Mouse (Mus musculus) mouse embryonic stem cell (cell line): ENCODE data around the gene Crmp1.

Source experiments
- in situ Hi-C, 2 experiments: fragments of 300-500 bp; cut with MboI; formaldehyde crosslinking; loops; 1 replicate in 1 of 2; 3 replicates in 1 of 2; pipeline ENCODE4 v1.14.3; 2019 to 2020; ENCODE audit warnings: low sequenced_read_pairs in 2 of 2, low pct_unique_long_range_greater_than_20kb in 1 of 2, mixed read lengths in 1 of 2; ENCODE audit not compliant: unreplicated experiment in 1 of 2

The Crmp1 gene

GRCm38 (mm10) chr5:37241651-37242151 lies at the start of gene Crmp1:
Gene Crmp1 (plus strand): TSS chr5:37241940.
- in situ Hi-C loops = no loop called here

GRCm38 (mm10) chr5:37196196-37196595 lies 45.5 kb upstream of the Crmp1 start:
- in situ Hi-C loops = no loop called here

- in situ Hi-C loops = no loop called here
These were observed 45.0 kb upstream of the Crmp1 start for GRCm38 (mm10) chr5:37196666-37197250.

DNA sequence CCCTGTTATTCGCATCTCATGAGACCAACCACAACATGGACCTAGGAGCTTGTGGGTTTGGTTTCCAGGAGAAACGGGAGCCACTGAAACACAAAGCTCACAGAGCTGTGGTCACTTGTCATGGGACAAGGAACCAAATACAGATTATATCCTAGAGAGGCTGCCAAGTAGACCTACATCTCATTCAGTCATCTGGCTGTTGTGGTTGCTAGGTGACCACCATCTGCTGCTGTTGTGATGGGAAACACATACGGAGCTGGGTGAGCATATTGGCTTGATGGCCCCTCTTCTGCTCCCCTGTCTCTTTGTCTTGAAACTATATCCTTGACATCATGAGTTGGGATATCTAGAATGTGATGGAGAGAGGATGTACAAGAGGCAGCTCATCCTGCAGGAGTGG lies 44.3 kb upstream of the Crmp1 start:
- in situ Hi-C loops = no loop called here

GRCm38 (mm10) chr5:37198011-37198688 lies 43.6 kb upstream of the Crmp1 start:
- in situ Hi-C loops = no loop called here

DNA sequence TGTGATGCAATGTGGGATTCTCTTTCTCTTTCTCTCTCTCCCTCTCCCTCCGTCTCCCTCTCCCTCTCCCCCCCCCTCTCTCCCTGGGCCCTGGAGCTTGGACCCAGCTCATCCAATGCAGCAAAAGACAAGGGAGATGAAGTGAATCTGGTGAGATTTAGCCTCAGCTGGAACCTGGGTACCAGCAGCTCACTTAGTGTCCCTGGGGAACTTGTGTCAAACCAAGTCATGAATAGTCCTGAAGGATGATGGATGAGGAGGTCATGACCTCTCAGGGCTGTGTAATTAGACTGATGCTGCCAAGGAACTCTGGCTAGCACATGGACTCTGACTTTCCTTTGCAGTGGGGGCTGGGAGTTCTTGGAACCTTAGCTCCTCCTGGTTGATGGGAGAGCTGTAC lies 39.5 kb upstream of the Crmp1 start:
- in situ Hi-C loops = no loop called here

DNA sequence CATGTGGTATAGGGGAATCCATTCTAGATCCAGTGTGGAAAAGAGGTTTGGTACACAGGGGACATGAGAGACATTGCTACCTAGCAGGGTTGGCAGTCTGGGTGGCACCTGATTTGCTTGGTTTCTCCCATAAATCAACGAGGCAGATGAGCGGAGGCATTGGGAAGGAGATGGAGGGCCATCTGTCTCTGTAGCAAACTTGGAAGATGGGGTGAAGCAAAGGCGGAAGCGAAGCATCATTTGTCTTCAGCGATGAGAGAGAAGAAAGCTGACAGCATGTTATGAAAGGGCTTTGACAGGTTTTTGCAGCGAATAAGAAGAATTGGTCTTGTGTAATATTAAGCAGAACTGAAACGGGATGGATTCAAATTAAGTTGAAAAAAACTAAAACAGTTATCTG lies 36.9 kb upstream of the Crmp1 start:
- in situ Hi-C loops = no loop called here

DNA sequence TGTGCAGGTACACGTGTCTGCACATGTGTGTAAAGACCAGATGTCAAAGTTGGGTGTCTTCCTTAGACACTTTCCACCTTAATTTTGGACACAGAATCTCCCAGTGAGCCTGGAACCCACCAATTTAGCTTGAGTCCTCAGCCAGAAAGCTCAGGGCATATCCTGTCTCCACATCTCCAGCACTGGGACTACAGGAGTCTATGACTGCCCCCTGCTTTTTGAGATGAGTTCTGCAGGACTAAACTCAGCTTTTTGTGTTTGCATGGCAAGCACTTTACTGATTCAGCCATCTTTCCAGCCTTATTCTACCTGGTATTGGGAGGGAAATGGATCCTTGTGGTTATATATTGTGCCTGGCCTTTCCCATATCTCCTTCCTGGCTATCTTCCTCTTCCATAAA lies 36.3 kb upstream of the Crmp1 start:
- in situ Hi-C loops = no loop called here

DNA sequence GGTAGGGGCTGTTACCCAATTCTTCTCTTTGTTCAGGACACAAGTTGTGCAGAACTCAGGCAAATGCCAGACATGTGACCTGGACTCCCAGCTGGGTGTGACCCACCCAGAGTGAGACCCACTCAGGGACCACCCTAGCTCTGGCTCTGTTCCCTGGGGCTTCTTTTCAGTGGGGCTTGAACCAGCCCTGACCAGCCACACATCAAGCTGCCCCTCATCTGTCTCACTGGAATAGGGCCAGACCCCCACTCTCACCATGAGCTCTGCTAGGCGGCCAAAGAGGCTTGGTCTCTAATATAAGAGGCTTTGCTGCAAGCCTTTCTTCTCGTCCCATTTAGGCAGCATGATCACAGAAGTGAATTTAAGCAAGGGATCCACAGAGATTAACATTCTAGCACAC lies 35.4 kb upstream of the Crmp1 start:
- in situ Hi-C loops = no loop called here

- in situ Hi-C loops = no loop called here
These were observed 28.6 kb upstream of the Crmp1 start for GRCm38 (mm10) chr5:37212938-37213708.

DNA sequence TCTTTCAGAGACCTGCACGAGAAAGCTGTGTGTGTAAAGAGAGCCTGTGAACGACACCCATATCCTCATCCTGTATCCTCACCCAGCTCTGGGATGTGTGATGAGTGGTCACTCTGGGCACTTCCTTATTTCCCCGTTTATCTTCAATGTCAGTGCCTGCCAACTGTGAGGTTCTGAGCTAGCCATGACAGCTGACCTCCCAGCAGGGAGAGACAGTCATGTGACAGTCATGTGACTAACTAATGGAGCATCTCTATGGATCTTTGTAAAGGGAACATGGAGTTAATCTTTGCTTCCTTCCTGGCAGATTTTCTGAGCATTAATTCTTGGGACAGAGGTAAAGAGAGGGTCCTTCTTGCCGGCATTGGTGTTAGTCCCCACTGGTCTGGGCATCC lies 28.0 kb upstream of the Crmp1 start:
- in situ Hi-C loops = no loop called here

DNA sequence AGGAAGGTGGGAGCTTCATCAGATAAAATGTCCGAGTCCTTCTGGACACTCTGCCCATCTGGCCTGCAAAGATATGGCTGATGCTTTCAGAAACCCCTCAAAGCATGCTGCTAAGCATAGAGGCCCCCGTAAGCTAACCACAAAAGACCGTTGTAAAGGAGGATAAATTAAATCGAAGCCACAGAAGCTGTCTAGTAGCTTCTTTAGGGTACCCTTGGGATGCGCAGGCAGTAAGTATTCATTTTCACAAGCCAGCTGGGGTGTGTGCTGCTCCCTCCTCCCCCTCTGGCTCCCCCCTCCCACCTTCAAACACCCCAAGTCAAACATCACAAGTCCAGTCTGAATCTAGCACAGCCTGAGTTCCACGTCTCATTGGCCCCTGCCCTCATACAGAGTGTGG lies 27.1 kb upstream of the Crmp1 start:
- in situ Hi-C loops = no loop called here

DNA sequence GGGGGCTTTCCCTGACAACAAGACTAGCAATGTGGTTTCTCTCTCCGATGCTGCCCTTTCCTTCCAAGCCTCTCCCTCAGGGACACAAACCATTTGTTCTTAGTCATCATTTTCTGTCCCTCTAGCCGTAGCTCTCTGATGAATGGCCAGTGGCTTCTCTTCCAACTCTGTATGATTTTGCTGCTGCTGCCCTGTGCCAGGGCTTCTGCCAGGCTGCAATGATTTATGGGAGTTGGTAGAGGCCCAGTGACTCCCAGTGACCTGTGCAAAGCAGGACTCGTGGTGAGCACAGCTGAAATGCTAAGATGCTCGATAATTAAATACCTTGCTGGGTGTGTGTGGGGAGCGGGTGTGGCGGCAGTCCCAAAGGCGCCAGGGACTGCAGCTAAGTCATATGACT lies 26.5 kb upstream of the Crmp1 start:
- in situ Hi-C loops = no loop called here

DNA sequence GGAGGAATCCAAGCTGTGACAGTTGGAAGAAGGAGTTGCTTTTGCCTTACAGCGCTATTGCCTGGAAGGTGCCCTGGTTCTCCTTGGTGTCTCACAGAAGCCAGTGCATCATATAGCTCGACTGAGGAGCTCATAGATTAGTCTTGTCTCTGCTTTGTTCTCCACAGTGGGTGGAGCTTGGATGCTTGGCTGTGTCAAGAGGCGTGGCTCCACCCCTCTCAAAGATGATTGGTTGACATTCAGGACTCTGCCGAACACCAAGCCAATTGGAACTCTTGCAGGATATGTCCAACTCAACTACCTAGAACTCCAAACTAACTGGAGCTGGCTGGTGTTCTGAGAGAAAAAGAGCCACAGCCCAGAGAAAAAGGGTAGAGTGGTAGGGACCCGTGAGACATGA lies 22.1 kb upstream of the Crmp1 start:
- in situ Hi-C loops = no loop called here

DNA sequence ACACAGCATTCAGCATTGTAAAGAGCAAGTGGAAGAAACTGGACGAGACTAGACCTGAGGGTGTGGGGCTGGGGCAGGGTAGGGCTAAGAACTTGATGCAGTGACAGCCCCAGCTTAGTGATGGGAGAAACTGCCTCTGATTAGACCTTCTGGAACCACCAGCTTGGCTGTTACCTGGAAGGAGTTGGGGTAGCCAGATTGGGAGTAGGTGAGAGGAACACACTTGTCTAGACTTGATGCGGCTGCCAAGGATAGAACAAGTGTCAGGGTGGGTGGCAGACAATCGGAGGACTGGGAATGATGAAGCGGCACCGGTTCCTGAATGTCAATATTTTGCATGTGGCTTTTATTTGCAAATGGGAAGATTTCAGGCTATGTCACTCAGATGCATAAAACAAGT lies 21.2 kb upstream of the Crmp1 start:
- in situ Hi-C loops = no loop called here

DNA sequence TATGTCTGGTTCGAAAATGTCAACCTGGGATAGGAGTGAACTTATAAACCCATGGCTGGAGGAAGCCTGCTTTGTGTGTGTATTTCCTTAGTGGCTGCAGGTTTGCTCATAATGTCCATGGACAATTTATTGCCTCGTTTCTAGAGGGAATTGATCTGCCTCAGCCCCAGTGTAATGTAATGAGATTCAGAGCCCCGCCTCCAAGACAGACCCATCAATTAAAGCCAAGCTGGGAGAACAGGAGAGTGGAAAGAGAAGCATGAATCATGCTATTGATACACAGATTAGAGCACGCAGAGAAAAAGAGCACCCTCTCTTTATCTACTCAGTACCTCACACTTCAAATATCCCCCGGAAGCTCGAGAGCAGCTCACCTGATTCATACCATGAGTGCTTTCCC lies 20.2 kb upstream of the Crmp1 start:
- in situ Hi-C loops = no loop called here

GRCm38 (mm10) chr5:37222316-37222715 lies 19.4 kb upstream of the Crmp1 start:
- in situ Hi-C loops = no loop called here

GRCm38 (mm10) chr5:37225708-37226107 lies 16.0 kb upstream of the Crmp1 start:
- in situ Hi-C loops = no loop called here

DNA sequence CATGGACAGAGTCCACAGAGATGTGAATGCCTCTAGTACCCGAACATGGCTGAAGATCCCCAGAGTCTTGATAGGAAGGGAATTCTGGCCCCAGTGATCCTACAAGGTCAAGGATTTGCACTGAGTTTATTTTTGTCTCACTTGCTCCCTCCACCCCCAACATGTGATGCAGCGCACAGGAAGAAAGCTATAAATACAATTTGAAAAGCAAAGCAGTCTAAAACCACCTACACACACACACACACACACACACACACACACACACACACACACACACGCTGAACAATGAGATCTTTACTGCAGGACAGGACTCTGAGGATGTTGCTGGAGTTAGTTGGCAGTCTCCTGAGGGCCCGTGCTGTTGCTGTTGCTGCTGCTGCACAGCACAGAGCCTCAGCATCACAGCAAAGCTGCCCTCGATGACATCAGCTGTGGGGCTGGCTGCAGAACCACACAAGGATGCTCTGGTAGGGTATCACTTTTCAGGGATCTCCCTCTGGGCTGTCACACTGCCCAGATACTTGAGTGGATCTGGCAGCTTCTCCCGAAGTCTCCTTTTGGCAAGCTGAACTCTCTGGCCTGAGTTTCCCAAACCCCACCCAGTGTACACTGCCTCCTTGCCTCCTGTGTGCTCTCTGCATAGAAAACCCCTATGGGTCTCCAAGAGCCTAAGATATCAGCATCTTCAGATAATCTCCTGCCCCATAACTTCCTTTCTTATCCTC lies 13.6 kb upstream of the Crmp1 start:
- in situ Hi-C loops = no loop called here
